Mouse (Mus musculus) testis, adult 2 months (tissue): ENCODE data around the gene Mybl2. TPM values are rescaled to one million over a fixed set of nuclear protein-coding genes. Genes with fewer than 3 reads are reported as not detected.

ENCODE experiments used
- H3K27ac ChIP-seq: fragments of 200-500 bp; 2 replicates; pipeline ENCODE4 v1.5.1; 2012; ENCODE audit warnings: low read depth, low read length; ENCODE audit not compliant: control insufficient read depth, insufficient read depth
- H3K27me3 ChIP-seq: fragments of 200-500 bp; 2 replicates; pipeline ENCODE4 v1.6.1; 2012; ENCODE audit warnings: mild to moderate bottlenecking, low read length, moderate library complexity; ENCODE audit not compliant: control insufficient read depth, insufficient read depth
- H3K36me3 ChIP-seq: fragments of 200-500 bp; 2 replicates; pipeline ENCODE4 v1.6.1; 2012; ENCODE audit warnings: mild to moderate bottlenecking, low read length; ENCODE audit not compliant: control insufficient read depth, insufficient read depth
- H3K4me1 ChIP-seq: fragments of 200-500 bp; 2 replicates; pipeline ENCODE4 v1.6.1; 2012; ENCODE audit warnings: low read length; ENCODE audit not compliant: control insufficient read depth, insufficient read depth
- H3K4me3 ChIP-seq: fragments of 200-500 bp; 2 replicates; pipeline ENCODE4 v1.5.1; 2012; ENCODE audit warnings: low read depth, mild to moderate bottlenecking, low read length, moderate library complexity, mixed read lengths; ENCODE audit not compliant: control insufficient read depth
- CTCF ChIP-seq: fragments of 200-500 bp; IDR thresholded peaks from 2 replicates; pipeline ENCODE4 v1.5.1; 2012; ENCODE audit warnings: low read depth, mild to moderate bottlenecking, inconsistent platforms, low read length, moderate library complexity; ENCODE audit not compliant: control insufficient read depth, insufficient read depth, insufficient replicate concordance
- POLR2A ChIP-seq: fragments of 200-500 bp; IDR thresholded peaks from 2 replicates; pipeline ENCODE4 v1.6.1; 2012; ENCODE audit warnings: low read depth, mild to moderate bottlenecking, inconsistent platforms, low read length, moderate library complexity; ENCODE audit not compliant: control insufficient read depth
- polyA plus RNA-seq: library from polyadenylated mRNA; depleted of rRNA; stranded (reverse); fragments of >200 nt; gene quantifications from 2 replicates; pipeline ENCODE4 v1.2.3, GENCODE M21; 2012; rRNA removed

Gene Mybl2
- polyA plus RNA-seq, 1 experiment = 14.2 TPM

GRCm38 (mm10) chr2:163111413-163112201 is 57.1 kb downstream of the Mybl2 start:
- H3K27ac ChIP-seq = no peak overlapping the region

GRCm38 (mm10) chr2:163120626-163121352 is 66.3 kb downstream of the Mybl2 start:
- Histone ChIP-seq H3K4me1 (peaks cover 5% of the 10 kb centered on the region; the same call in 1 of the 2 replicates), H3K4me3 (no peak overlapping the region), H3K36me3 (no peaks in the 10 kb centered on the region), H3K27me3 (no peaks in the 10 kb centered on the region), H3K27ac (no peak overlapping the region)
- no peak for TF ChIP-seq CTCF
- TF ChIP-seq POLR2A = no peak

More at GRCm38 (mm10) chr2:163111413-163112201, 57.1 kb downstream of the Mybl2 start:
- no peaks in the 10 kb centered on the region for H3K27me3 ChIP-seq
- no peak overlapping the region for H3K4me3 ChIP-seq
- TF ChIP-seq CTCF = no peak
- no peak for TF ChIP-seq POLR2A
- no peaks in the 10 kb centered on the region for H3K4me1 ChIP-seq
- no peaks in the 10 kb centered on the region for H3K36me3 ChIP-seq

GRCm38 (mm10) chr2:163121353-163121660 is 66.8 kb downstream of the Mybl2 start:
- no peak for TF ChIP-seq CTCF
- TF ChIP-seq POLR2A = no peak
- Histone ChIP-seq H3K27me3 (no peaks in the 10 kb centered on the region), H3K36me3 (no peaks in the 10 kb centered on the region), H3K4me1 (peaks cover 5% of the 10 kb centered on the region; the same call in 1 of the 2 replicates), H3K4me3 (no peak overlapping the region), H3K27ac (no peak overlapping the region)

- Histone ChIP-seq H3K36me3 (no peaks in the 10 kb centered on the region), H3K4me3 (no peak overlapping the region), H3K4me1 (peaks cover 5% of the 10 kb centered on the region; the same call in 1 of the 2 replicates), H3K27me3 (no peaks in the 10 kb centered on the region), H3K27ac (no peak overlapping the region)
- TF ChIP-seq CTCF (no peak), POLR2A (no peak)
Measured at GRCm38 (mm10) chr2:163122319-163122718, 67.8 kb downstream of the Mybl2 start.

GRCm38 (mm10) chr2:163123496-163123895 is 69.0 kb downstream of the Mybl2 start:
- Histone ChIP-seq H3K4me3 (no peak overlapping the region), H3K27me3 (no peaks in the 10 kb centered on the region), H3K4me1 (peaks cover 5% of the 10 kb centered on the region; the same call in 1 of the 2 replicates), H3K27ac (no peak overlapping the region), H3K36me3 (no peaks in the 10 kb centered on the region)
- no peak for TF ChIP-seq CTCF
- no peak for TF ChIP-seq POLR2A

- H3K27me3 ChIP-seq = no peaks in the 10 kb centered on the region
- TF ChIP-seq POLR2A (no peak), CTCF (no peak)
- no peak overlapping the region for H3K4me3 ChIP-seq
- H3K4me1 ChIP-seq = no peaks in the 10 kb centered on the region
- H3K36me3 ChIP-seq = no peaks in the 10 kb centered on the region
- no peak overlapping the region for H3K27ac ChIP-seq
Measured at GRCm38 (mm10) chr2:163130837-163131236, 76.3 kb downstream of the Mybl2 start.

GRCm38 (mm10) chr2:163132314-163132713 is 77.8 kb downstream of the Mybl2 start:
- TF ChIP-seq POLR2A (no peak), CTCF (no peak)

More at GRCm38 (mm10) chr2:163132314-163132713, 77.8 kb downstream of the Mybl2 start:
- Histone ChIP-seq H3K27ac (no peak overlapping the region), H3K4me1 (no peaks in the 10 kb centered on the region), H3K27me3 (no peaks in the 10 kb centered on the region), H3K4me3 (no peak overlapping the region), H3K36me3 (no peaks in the 10 kb centered on the region)

Other genes with a start within 250 kb of the Mybl2 start
- 65.4 and 73.5 TPM in 2 replicates for gene Srsf6, start 123.2 kb upstream of the Mybl2 start, polyA plus RNA-seq
- 3.1 and 4.1 TPM in 2 replicates for gene L3mbtl1, start 111.2 kb upstream of the Mybl2 start, polyA plus RNA-seq
- gene Sgk2, start 67.4 kb upstream of the Mybl2 start, polyA plus RNA-seq = 0.26 and 0.58 TPM in 2 replicates
- gene Ift52, start 37.3 kb upstream of the Mybl2 start, polyA plus RNA-seq = 37.4 and 41.0 TPM in 2 replicates
- gene Gtsf1l, start 33.2 kb downstream of the Mybl2 start, polyA plus RNA-seq = 676 and 742 TPM in 2 replicates
- 9.3 and 14.6 TPM in 2 replicates for gene Tox2, start 148.4 kb downstream of the Mybl2 start, polyA plus RNA-seq